Mouse (Mus musculus) lung, embryonic 15.5 days (tissue): ENCODE results near the gene Crip1. TPM values are rescaled to one million over a fixed set of nuclear protein-coding genes. Genes with fewer than 3 reads are reported as not detected.

Experiments
- ATAC-seq: fragments of 200-750 bp; cut with Nextera tagmentation; 2 replicates; pipeline ENCODE4 v1.8.0; 2017; ENCODE audit warnings: moderate number of reproducible peaks, borderline replicate concordance; ENCODE audit not compliant: low FRiP score, low TSS enrichment; ENCODE audit errors: extremely low read depth
- H3K27ac ChIP-seq: fragments of 300-500 bp; sonication (generic); 2 replicates; pipeline ENCODE4 v1.5.1; 2015; ENCODE audit warnings: moderate library complexity, mild to moderate bottlenecking, inconsistent platforms
- H3K27me3 ChIP-seq: fragments of 300-500 bp; sonication (generic); 2 replicates; pipeline ENCODE4 v1.6.1; 2015; ENCODE audit warnings: inconsistent platforms
- H3K36me3 ChIP-seq: fragments of 300-500 bp; sonication (generic); 2 replicates; pipeline ENCODE4 v1.6.1; 2015; ENCODE audit warnings: inconsistent platforms
- H3K4me1 ChIP-seq: fragments of 300-500 bp; sonication (generic); 2 replicates; pipeline ENCODE4 v1.6.1; 2015; ENCODE audit warnings: inconsistent platforms
- H3K4me2 ChIP-seq: fragments of 300-500 bp; sonication (generic); 2 replicates; pipeline ENCODE4 v1.6.1; 2015; ENCODE audit warnings: inconsistent platforms, mild to moderate bottlenecking, moderate library complexity
- H3K4me3 ChIP-seq: fragments of 300-500 bp; sonication (generic); 2 replicates; pipeline ENCODE4 v1.5.1; 2015; ENCODE audit warnings: mild to moderate bottlenecking, inconsistent platforms
- H3K9ac ChIP-seq: fragments of 300-500 bp; sonication (generic); 2 replicates; pipeline ENCODE4 v1.6.1; 2015; ENCODE audit warnings: inconsistent platforms
- H3K9me3 ChIP-seq: fragments of 300-500 bp; sonication (generic); 2 replicates; pipeline ENCODE4 v1.6.1; 2016; ENCODE audit warnings: inconsistent platforms
- whole genome bisulfite sequencing: fragments of 180-500 bp; shearing (Covaris S2); methylation state at CpG from one replicate; pipeline ENCODE4 v1.1.7; 2015; 5-methylcytosine and 5-hydroxymethylcytosine counted together
- polyA plus RNA-seq: library from polyadenylated mRNA; unstranded; fragments of >200 nt; fragmentation: Nextera tagmentation; extraction: Ambion mirVana; gene quantifications from 2 replicates; pipeline ENCODE4 v1.2.1, GENCODE M21; 2015

Gene Crip1
- polyA plus RNA-seq, 1 experiment from 2014 or later = 454 TPM

DNA sequence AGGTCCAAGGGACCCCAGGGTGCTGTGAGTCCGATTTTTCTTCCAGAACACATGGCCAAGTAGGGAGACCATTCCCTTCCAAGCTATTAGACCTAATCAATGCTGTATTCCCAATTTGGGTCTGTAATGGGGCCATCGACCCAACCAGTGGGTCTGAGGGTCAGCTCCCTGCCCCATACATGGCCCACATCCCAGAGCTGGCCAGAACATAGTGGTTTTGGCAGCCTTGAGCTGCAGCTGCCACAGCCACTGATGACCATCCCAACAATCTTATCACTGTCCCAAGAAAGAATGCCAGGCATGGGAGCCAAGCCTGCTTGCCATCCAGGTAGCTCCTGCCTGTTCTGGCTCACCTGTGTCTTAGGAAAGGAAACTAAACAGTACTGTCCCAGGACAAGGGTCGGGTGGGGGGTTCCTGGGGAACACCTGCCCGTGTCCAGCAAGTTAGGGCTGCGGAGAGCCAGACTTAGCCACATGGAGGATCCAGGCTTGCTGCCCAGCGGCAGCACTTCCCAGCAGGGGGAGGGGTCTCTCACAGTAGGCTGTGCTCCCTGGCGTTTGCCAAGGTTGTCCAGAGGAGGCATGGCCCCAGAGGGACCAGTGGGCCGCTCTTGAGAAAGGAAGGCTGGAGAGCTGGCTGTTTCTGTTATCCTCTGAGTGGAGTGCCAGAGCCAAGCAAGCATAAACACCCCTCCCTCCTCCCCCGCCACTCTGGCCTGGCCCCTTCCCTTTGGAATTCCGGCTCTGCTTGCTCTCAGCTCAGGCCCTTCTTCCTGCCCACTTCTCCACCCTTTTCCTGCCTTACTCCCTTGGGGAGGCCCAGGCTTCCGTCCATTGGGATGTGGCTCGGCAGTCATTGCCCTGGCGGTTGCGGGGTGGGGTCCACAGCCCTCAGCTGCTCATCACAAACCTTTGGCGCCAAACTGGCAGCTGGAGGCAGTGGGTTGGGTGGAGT, 3.8 kb upstream of the Crip1 start:
- H3K4me3 ChIP-seq = peak overlapping the region; percentile 62
- H3K9ac ChIP-seq = peak overlapping the region; percentile 63
- H3K9me3 ChIP-seq = no peaks in the 10 kb centered on the region
- peak overlapping the region; percentile 94 for H3K27ac ChIP-seq
- 9% methylated on average over 15 of the region's 15 CpGs for WGBS
- peak; percentile 71 for ATAC-seq
- peaks cover 68% of the 10 kb centered on the region for H3K4me1 ChIP-seq
- H3K4me2 ChIP-seq = peak overlapping the region; percentile 83
- no peaks in the 10 kb centered on the region for H3K27me3 ChIP-seq
- peaks cover 25% of the 10 kb centered on the region for H3K36me3 ChIP-seq

DNA sequence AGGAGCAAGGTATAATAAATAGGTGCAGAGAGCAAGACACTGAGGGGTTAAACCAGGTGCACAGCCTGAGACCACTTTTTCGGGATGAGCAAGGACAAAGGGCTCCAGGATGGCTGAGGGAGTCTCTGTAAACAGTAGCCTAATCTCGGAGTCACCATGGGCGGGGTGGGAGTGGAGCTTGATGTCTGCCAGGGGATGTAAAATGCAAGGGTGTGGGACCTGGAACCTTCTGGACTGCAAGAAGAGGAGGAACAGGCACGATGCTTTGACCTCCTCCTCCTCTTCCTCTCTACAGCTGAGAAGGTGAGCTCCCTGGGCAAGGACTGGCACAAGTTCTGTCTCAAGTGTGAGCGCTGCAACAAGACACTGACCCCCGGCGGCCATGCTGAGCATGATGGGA, 3.0 kb upstream of the Crip1 start:
- Histone ChIP-seq H3K4me3 (peak overlapping the region; percentile 62), H3K27me3 (no peaks in the 10 kb centered on the region), H3K4me2 (peak overlapping the region; percentile 83), H3K9ac (peak overlapping the region; percentile 35), H3K9me3 (no peaks in the 10 kb centered on the region), H3K4me1 (peaks cover 66% of the 10 kb centered on the region), H3K36me3 (peaks cover 18% of the 10 kb centered on the region), H3K27ac (peak overlapping the region; percentile 94)
- ATAC-seq = no peak
- 41% methylated on average over 7 of the region's 7 CpGs for WGBS

DNA sequence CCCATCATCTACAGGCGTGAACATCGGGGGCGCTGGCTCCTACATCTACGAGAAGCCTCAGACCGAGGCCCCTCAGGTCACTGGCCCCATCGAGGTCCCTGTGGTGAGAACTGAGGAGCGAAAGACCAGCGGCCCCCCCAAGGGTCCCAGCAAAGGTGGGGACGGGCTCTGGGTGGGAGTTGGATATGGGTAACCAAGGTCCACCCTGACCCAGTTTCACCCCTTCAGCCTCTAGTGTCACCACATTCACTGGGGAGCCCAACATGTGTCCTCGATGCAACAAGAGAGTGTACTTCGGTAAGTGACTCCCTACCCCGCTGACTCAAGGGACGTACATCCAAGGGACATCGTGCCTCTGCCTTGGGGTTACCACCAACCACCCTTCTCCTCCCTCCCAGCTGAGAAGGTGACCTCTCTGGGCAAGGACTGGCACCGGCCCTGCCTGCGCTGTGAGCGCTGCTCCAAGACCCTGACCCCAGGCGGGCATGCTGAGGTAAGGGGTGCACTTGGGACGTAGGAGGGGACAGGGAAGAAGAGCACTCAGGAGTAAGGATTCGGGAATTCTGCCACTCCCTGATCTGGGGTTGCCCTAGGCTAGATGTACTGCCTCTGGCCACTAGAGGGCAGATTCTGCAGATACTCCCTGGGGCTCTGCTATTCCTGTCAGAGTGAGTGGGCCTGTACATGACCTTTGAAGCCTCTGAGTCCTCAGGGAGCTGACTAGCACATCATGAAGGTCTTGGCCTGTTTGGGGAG, 1.9 kb upstream of the Crip1 start:
- H3K9me3 ChIP-seq = no peaks in the 10 kb centered on the region
- H3K36me3 ChIP-seq = peaks cover 17% of the 10 kb centered on the region
- H3K4me2 ChIP-seq = no peak overlapping the region
- no peak overlapping the region for H3K4me3 ChIP-seq
- no peaks in the 10 kb centered on the region for H3K27me3 ChIP-seq
- H3K4me1 ChIP-seq = peaks cover 64% of the 10 kb centered on the region
- no peak for ATAC-seq
- 75% methylated on average over 20 of the region's 20 CpGs for WGBS
- H3K27ac ChIP-seq = no peak overlapping the region
- no peak overlapping the region for H3K9ac ChIP-seq

DNA sequence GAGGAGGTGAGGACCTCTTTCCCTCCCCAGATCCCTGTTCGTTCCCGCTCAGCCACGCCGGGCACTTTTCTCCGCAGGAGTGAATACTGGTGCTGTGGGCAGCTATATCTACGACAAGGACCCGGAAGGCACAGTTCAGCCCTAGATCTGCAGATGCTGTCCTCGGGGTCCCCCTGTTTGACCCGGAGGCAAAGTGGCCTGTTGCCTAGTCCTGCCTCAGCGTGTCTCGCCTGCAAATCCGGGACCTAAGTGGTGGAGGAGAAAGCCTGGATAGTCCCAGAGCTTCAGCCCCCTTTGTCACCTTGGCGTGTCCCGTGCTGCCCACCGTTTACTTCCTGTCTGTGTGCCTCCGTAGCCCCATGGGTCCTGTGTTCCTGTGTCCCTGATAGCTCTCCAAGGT, 1.2 kb upstream of the Crip1 start:
- no peak for ATAC-seq
- H3K9ac ChIP-seq = no peak overlapping the region
- H3K27me3 ChIP-seq = no peaks in the 10 kb centered on the region
- peaks cover 17% of the 10 kb centered on the region for H3K36me3 ChIP-seq
- WGBS = 88% methylated on average over 16 of the region's 16 CpGs
- no peak overlapping the region for H3K4me2 ChIP-seq
- no peaks in the 10 kb centered on the region for H3K9me3 ChIP-seq
- peaks cover 62% of the 10 kb centered on the region for H3K4me1 ChIP-seq
- H3K27ac ChIP-seq = no peak overlapping the region
- no peak overlapping the region for H3K4me3 ChIP-seq

- peaks cover 17% of the 10 kb centered on the region for H3K36me3 ChIP-seq
- no peak overlapping the region for H3K9ac ChIP-seq
- peaks cover 56% of the 10 kb centered on the region for H3K4me1 ChIP-seq
- no peak overlapping the region for H3K4me2 ChIP-seq
- ATAC-seq = no peak
- H3K9me3 ChIP-seq = no peaks in the 10 kb centered on the region
- H3K27me3 ChIP-seq = peaks cover under 1% of the 10 kb centered on the region; the same call in 1 of the 2 replicates
- H3K27ac ChIP-seq = no peak overlapping the region
- no peak overlapping the region for H3K4me3 ChIP-seq
- 85% methylated on average over 5 of the region's 5 CpGs for WGBS
Measured at GRCm38 (mm10) chr12:113145591-113145990, 525 bp upstream of the Crip1 start.

GRCm38 (mm10) chr12:113147481-113147880, 1.4 kb downstream of the Crip1 start:
- ATAC-seq = no peak
- Histone ChIP-seq H3K9ac (no peak overlapping the region), H3K9me3 (no peaks in the 10 kb centered on the region), H3K4me2 (no peak overlapping the region), H3K36me3 (peaks cover 17% of the 10 kb centered on the region), H3K4me3 (no peak overlapping the region), H3K27ac (no peak overlapping the region), H3K27me3 (peaks cover 6% of the 10 kb centered on the region; the same call in 1 of the 2 replicates), H3K4me1 (peaks cover 51% of the 10 kb centered on the region)
- WGBS = 82% methylated on average over 8 of the region's 8 CpGs

DNA sequence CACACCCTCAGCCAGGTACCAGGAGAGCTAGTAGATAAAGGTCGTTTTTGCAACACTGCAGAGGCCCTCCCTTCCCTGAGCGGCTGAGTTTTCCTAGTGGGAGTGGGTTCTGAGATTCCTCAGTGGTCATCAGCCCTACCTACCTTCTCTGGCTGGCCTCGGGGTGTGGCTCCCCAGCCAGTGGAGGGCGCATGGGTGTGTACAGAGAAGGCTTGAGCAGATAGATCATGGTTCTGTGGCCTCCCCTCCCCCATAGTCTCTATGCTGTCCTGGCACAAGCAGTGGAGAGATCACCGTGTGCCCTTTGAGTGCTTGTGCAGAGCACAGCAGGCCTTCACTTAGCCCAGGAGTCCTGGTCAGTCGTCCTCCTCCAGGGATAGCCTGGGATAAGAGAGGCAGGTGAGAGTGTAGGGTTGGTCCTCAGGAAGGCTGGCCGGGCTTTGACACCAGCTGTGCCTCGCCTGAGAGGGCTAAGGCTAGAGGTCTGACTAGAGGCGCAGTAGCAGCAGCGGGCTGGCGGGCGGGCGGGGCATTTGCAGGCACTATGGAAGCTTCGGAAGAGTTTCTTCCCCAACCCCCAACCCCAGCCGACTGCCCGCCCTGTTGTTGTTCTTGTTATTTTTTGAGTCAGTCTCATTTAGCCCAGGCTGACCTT, 2.4 kb downstream of the Crip1 start:
- peaks cover 17% of the 10 kb centered on the region for H3K36me3 ChIP-seq
- H3K9me3 ChIP-seq = no peaks in the 10 kb centered on the region
- no peak overlapping the region for H3K4me2 ChIP-seq
- H3K27ac ChIP-seq = no peak overlapping the region
- 38% methylated on average over 16 of the region's 16 CpGs for WGBS
- ATAC-seq = no peak
- H3K4me3 ChIP-seq = no peak overlapping the region
- H3K27me3 ChIP-seq = peaks cover 6% of the 10 kb centered on the region; the same call in 1 of the 2 replicates
- H3K9ac ChIP-seq = no peak overlapping the region
- peaks cover 42% of the 10 kb centered on the region for H3K4me1 ChIP-seq

- 63% methylated on average over 4 of the region's 4 CpGs for WGBS
- no peak for ATAC-seq
- H3K4me1 ChIP-seq = peaks cover 42% of the 10 kb centered on the region
Measured at GRCm38 (mm10) chr12:113149341-113149740, 3.2 kb downstream of the Crip1 start.

DNA sequence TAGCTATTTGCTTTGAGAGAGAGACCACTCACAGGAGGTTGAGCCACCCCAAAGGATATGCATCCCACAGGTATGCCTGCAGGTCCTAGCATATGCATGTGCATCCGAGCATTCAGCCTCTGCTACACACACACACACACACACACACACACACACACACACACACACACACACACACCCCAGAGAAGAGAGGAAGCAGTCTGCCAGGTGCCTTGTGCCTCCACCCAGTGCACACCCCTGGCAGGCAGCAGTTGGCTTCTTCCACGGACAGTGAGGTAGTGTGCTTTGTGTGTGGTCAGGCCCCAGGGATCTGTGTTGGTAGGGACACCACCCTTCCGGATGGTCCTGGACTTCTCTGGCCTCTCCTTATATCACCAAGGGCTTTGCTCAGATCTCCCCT, 3.8 kb downstream of the Crip1 start:
- ATAC-seq = no peak
- Histone ChIP-seq H3K4me2 (no peak overlapping the region), H3K27me3 (peaks cover 6% of the 10 kb centered on the region; the same call in 1 of the 2 replicates), H3K9me3 (no peaks in the 10 kb centered on the region), H3K9ac (no peak overlapping the region), H3K27ac (no peak overlapping the region), H3K4me3 (no peak overlapping the region), H3K4me1 (peaks cover 48% of the 10 kb centered on the region), H3K36me3 (peaks cover 4% of the 10 kb centered on the region)
- 53% methylated on average over 3 of the region's 3 CpGs for WGBS

More at GRCm38 (mm10) chr12:113149341-113149740, 3.2 kb downstream of the Crip1 start:
- Histone ChIP-seq H3K4me3 (no peak overlapping the region), H3K9ac (no peak overlapping the region), H3K4me2 (no peak overlapping the region), H3K27ac (no peak overlapping the region), H3K27me3 (peaks cover 6% of the 10 kb centered on the region; the same call in 1 of the 2 replicates), H3K36me3 (peaks cover 9% of the 10 kb centered on the region), H3K9me3 (no peaks in the 10 kb centered on the region)

DNA sequence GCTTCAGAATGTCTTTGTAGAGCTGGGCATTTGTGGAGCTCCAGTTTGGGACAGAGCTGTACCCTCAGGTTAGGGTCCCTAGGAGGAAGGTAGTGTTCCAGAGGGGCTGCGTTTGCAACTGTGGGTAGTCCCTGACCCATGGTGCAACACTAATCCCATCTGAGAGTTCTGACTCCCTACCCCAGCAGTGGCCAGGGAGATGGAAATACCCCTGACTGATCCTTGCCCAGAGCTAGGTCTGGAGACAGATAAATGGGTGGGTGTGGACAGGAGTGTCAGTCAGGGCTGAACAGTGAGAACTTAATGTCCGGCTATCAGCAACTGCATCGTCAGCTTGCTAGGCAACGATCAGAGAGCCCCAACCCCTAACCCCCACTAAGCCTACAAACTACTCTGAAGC, 4.5 kb downstream of the Crip1 start:
- ATAC-seq = no peak
- Histone ChIP-seq H3K9me3 (no peaks in the 10 kb centered on the region), H3K4me2 (no peak overlapping the region), H3K4me1 (peaks cover 53% of the 10 kb centered on the region), H3K27me3 (peaks cover 6% of the 10 kb centered on the region; the same call in 1 of the 2 replicates), H3K27ac (no peak overlapping the region), H3K9ac (no peak overlapping the region), H3K4me3 (no peak overlapping the region), H3K36me3 (no peaks in the 10 kb centered on the region)
- WGBS = 76% methylated on average over 4 of the region's 4 CpGs

DNA sequence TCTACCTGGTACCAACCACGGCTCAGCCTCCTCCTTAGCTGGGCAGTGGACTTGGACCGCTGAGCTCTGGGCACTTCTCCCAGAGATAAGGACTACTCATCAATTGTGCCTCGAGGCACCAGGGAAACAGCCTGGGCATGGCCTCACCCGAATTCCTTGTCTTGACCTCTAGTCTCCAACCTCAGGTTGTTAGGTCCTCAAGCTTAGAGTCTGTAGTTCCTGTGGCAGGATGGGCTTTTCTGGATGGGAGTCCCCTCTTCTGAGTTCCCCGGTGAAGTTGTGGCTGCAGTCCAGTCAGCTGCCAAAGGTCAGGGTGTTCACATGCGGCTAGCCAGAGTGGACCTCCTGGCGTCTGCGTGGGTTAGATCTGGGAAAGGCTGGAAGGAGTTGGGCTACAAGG, 4.9 kb downstream of the Crip1 start:
- no peaks in the 10 kb centered on the region for H3K9me3 ChIP-seq
- 0 out of 2 replicates have a peak overlapping the region, but pooled peaks have one; percentile 49 for H3K9ac ChIP-seq
- H3K27ac ChIP-seq = no peak overlapping the region
- H3K4me1 ChIP-seq = peaks cover 52% of the 10 kb centered on the region
- no peaks in the 10 kb centered on the region for H3K36me3 ChIP-seq
- 58% methylated on average over 8 of the region's 8 CpGs for WGBS
- peak overlapping the region; percentile 81 for H3K4me2 ChIP-seq
- no peak for ATAC-seq
- peak overlapping the region; percentile 52; the same call in 1 of the 2 replicates for H3K4me3 ChIP-seq
- peaks cover 6% of the 10 kb centered on the region; the same call in 1 of the 2 replicates for H3K27me3 ChIP-seq
